Mouse (Mus musculus) neural tube, embryonic 13.5 days (tissue): Measurements from ENCODE around the gene Pigk. TPM values are rescaled to one million over a fixed set of nuclear protein-coding genes. Genes with fewer than 3 reads are reported as not detected.

ENCODE experiments used
- ATAC-seq: fragments of 200-750 bp; cut with Nextera tagmentation; 2 replicates; pipeline ENCODE4 v1.8.0; 2017; ENCODE audit warnings: low read depth, mild to moderate bottlenecking, moderate TSS enrichment, moderate library complexity
- H3K27ac ChIP-seq: fragments of 300-500 bp; sonication (generic); replicated peaks from 2 replicates; pipeline ENCODE4 v1.5.1; 2015; ENCODE audit warnings: moderate library complexity, mild to moderate bottlenecking, inconsistent platforms
- H3K27me3 ChIP-seq: fragments of 300-500 bp; sonication (generic); 2 replicates; pipeline ENCODE4 v1.6.1; 2015; ENCODE audit warnings: mild to moderate bottlenecking, inconsistent platforms
- H3K36me3 ChIP-seq: fragments of 300-500 bp; sonication (generic); 2 replicates; pipeline ENCODE4 v1.6.1; 2015; ENCODE audit warnings: mild to moderate bottlenecking, inconsistent platforms
- H3K4me1 ChIP-seq: fragments of 300-500 bp; sonication (generic); replicated peaks from 2 replicates; pipeline ENCODE4 v1.6.1; 2015; ENCODE audit warnings: inconsistent platforms
- H3K4me2 ChIP-seq: fragments of 300-500 bp; sonication (generic); 2 replicates; pipeline ENCODE4 v1.6.1; 2015; ENCODE audit warnings: inconsistent platforms, mild to moderate bottlenecking, moderate library complexity
- H3K4me3 ChIP-seq: fragments of 300-500 bp; sonication (generic); 2 replicates; pipeline ENCODE4 v1.5.1; 2015; ENCODE audit warnings: mild to moderate bottlenecking, inconsistent platforms
- H3K9ac ChIP-seq: fragments of 300-500 bp; sonication (generic); 2 replicates; pipeline ENCODE4 v1.6.1; 2015; ENCODE audit warnings: moderate library complexity, mild to moderate bottlenecking, inconsistent platforms
- H3K9me3 ChIP-seq: fragments of 300-500 bp; sonication (generic); 2 replicates; pipeline ENCODE4 v1.6.1; 2016; ENCODE audit warnings: inconsistent platforms
- WGBS: fragments of 180-500 bp; shearing (Covaris S2); methylation state at CpG from one replicate; pipeline ENCODE4 v1.1.7; 2015; 5-methylcytosine and 5-hydroxymethylcytosine counted together
- polyA plus RNA-seq: library from polyadenylated mRNA; unstranded; fragments of >200 nt; fragmentation: Nextera tagmentation; extraction: Ambion mirVana; gene quantifications from 2 replicates; pipeline ENCODE4 v1.2.1, GENCODE M21; 2015

Pigk gene
- polyA plus RNA-seq, 1 experiment from 2014 or later, result 52.4 TPM

- no peaks in the 10 kb centered on the region for H3K36me3 ChIP-seq
- no peaks in the 10 kb centered on the region for H3K27me3 ChIP-seq
- 0 out of 2 replicates have a peak overlapping the region, but pooled peaks have one; percentile 9 for H3K4me3 ChIP-seq
- H3K9ac ChIP-seq, result peak overlapping the region; percentile 49
- H3K27ac ChIP-seq, result peak overlapping the region; percentile 72
- WGBS, result 51% methylated on average over 22 of the region's 22 CpGs
- H3K4me1 ChIP-seq, result peaks cover 35% of the 10 kb centered on the region
- ATAC-seq, result peak; percentile 85
- peak overlapping the region; percentile 42 for H3K4me2 ChIP-seq
- H3K9me3 ChIP-seq, result no peaks in the 10 kb centered on the region
Observed at GRCm38 (mm10) chr3:152866035-152866965, 152.4 kb downstream of the Pigk start.

- no peaks in the 10 kb centered on the region for H3K27me3 ChIP-seq
- H3K4me1 ChIP-seq, result peaks cover 46% of the 10 kb centered on the region
- ATAC-seq, result no peak
- WGBS, result 40% methylated on average over 12 of the region's 12 CpGs
- no peak overlapping the region for H3K4me2 ChIP-seq
- H3K27ac ChIP-seq, result no peak overlapping the region
- no peaks in the 10 kb centered on the region for H3K36me3 ChIP-seq
- no peak overlapping the region for H3K4me3 ChIP-seq
- H3K9me3 ChIP-seq, result no peaks in the 10 kb centered on the region
- H3K9ac ChIP-seq, result no peak overlapping the region
Observed at GRCm38 (mm10) chr3:152867654-152868525, 154.0 kb downstream of the Pigk start.

GRCm38 (mm10) chr3:152872054-152872453, 158.2 kb downstream of the Pigk start:
- peak overlapping the region; percentile 59 for H3K27ac ChIP-seq
- WGBS, result 41% methylated on average over 12 of the region's 12 CpGs
- H3K36me3 ChIP-seq, result no peaks in the 10 kb centered on the region
- H3K27me3 ChIP-seq, result no peaks in the 10 kb centered on the region
- H3K4me3 ChIP-seq, result no peak overlapping the region
- peaks cover 46% of the 10 kb centered on the region for H3K4me1 ChIP-seq
- no peak overlapping the region for H3K9ac ChIP-seq
- H3K4me2 ChIP-seq, result no peak overlapping the region
- ATAC-seq, result peak; percentile 54; the same call in 1 of the 2 replicates
- no peaks in the 10 kb centered on the region for H3K9me3 ChIP-seq

GRCm38 (mm10) chr3:152872596-152872995, 158.7 kb downstream of the Pigk start:
- Histone ChIP-seq H3K27me3 (no peaks in the 10 kb centered on the region), H3K4me3 (no peak overlapping the region), H3K9ac (no peak overlapping the region), H3K36me3 (no peaks in the 10 kb centered on the region), H3K4me2 (no peak overlapping the region), H3K4me1 (peaks cover 44% of the 10 kb centered on the region), H3K27ac (peak overlapping the region; percentile 59), H3K9me3 (no peaks in the 10 kb centered on the region)
- peak; percentile 57; the same call in 1 of the 2 replicates for ATAC-seq
- WGBS, result 25% methylated on average over 6 of the region's 6 CpGs

- Histone ChIP-seq H3K4me3 (no peak overlapping the region), H3K27ac (0 out of 2 replicates have a peak overlapping the region, but pooled peaks have one; percentile 13), H3K9me3 (no peaks in the 10 kb centered on the region), H3K36me3 (no peaks in the 10 kb centered on the region), H3K27me3 (no peaks in the 10 kb centered on the region), H3K4me2 (no peak overlapping the region), H3K4me1 (peaks cover 34% of the 10 kb centered on the region), H3K9ac (no peak overlapping the region)
- 68% methylated on average over 17 of the region's 17 CpGs for WGBS
- ATAC-seq, result no peak
Observed at GRCm38 (mm10) chr3:152874431-152875355, 160.8 kb downstream of the Pigk start.

- Histone ChIP-seq H3K36me3 (no peaks in the 10 kb centered on the region), H3K4me1 (peaks cover 43% of the 10 kb centered on the region), H3K4me2 (no peak overlapping the region), H3K27ac (no peak overlapping the region), H3K9me3 (no peaks in the 10 kb centered on the region), H3K9ac (no peak overlapping the region), H3K27me3 (no peaks in the 10 kb centered on the region), H3K4me3 (no peak overlapping the region)
- no peak for ATAC-seq
- 87% methylated on average over 6 of the region's 6 CpGs for WGBS
Observed at GRCm38 (mm10) chr3:152875723-152876290, 161.9 kb downstream of the Pigk start.

GRCm38 (mm10) chr3:152880121-152880835, 166.4 kb downstream of the Pigk start:
- Histone ChIP-seq H3K27me3 (no peaks in the 10 kb centered on the region), H3K4me3 (no peak overlapping the region), H3K4me1 (peaks cover 32% of the 10 kb centered on the region), H3K9ac (no peak overlapping the region), H3K36me3 (no peaks in the 10 kb centered on the region), H3K9me3 (no peaks in the 10 kb centered on the region), H3K27ac (no peak overlapping the region), H3K4me2 (no peak overlapping the region)
- ATAC-seq, result no peak
- WGBS, result 49% methylated on average over 15 of the region's 15 CpGs

- Histone ChIP-seq H3K4me2 (no peak overlapping the region), H3K36me3 (no peaks in the 10 kb centered on the region), H3K9ac (no peak overlapping the region), H3K27me3 (no peaks in the 10 kb centered on the region), H3K4me3 (no peak overlapping the region), H3K9me3 (no peaks in the 10 kb centered on the region), H3K27ac (no peak overlapping the region), H3K4me1 (peaks cover 32% of the 10 kb centered on the region)
- no peak for ATAC-seq
- 74% methylated on average over 4 of the region's 4 CpGs for WGBS
Observed at GRCm38 (mm10) chr3:152881706-152882105, 167.8 kb downstream of the Pigk start.

- Histone ChIP-seq H3K4me2 (no peak overlapping the region), H3K9ac (no peak overlapping the region), H3K9me3 (no peaks in the 10 kb centered on the region), H3K4me3 (no peak overlapping the region), H3K27me3 (no peaks in the 10 kb centered on the region), H3K27ac (no peak overlapping the region), H3K36me3 (no peaks in the 10 kb centered on the region), H3K4me1 (peaks cover 32% of the 10 kb centered on the region)
- 72% methylated on average over 3 of the region's 3 CpGs for WGBS
- no peak for ATAC-seq
Observed at GRCm38 (mm10) chr3:152883556-152883955, 169.7 kb downstream of the Pigk start.

GRCm38 (mm10) chr3:152886749-152887148, 172.8 kb downstream of the Pigk start:
- ATAC-seq, result no peak
- Histone ChIP-seq H3K9me3 (no peaks in the 10 kb centered on the region), H3K4me1 (peaks cover 21% of the 10 kb centered on the region; the same call in 1 of the 2 replicates), H3K27ac (no peak overlapping the region), H3K36me3 (no peaks in the 10 kb centered on the region), H3K27me3 (no peaks in the 10 kb centered on the region), H3K4me2 (no peak overlapping the region), H3K4me3 (no peak overlapping the region), H3K9ac (no peak overlapping the region)
